Mouse (Mus musculus): ENCODE data around the gene Kpna2.

- no peak for TF ChIP-seq CTCF (IDR thresholded peaks at IDR 0.05; ENCODE audit: control insufficient read depth, insufficient read depth, insufficient read length)
- TF ChIP-seq USF1 (IDR thresholded peaks at IDR 0.05; ENCODE audit: low read depth) = no peak
Observed at GRCm38 (mm10) chr11:107041396-107041795, 42.1 kb upstream of the Kpna2 start.

All from C2C12 (cell line).